Mouse (Mus musculus) B cell, adult (primary cell): Measurements from ENCODE around the gene Atraid. TPM values are rescaled to one million over a fixed set of nuclear protein-coding genes. Genes with fewer than 3 reads are reported as not detected.

Source experiments
- total RNA-seq: library from RNA; stranded (reverse); gene quantifications from 4 replicates; pipeline ENCODE4 v1.2.4, GENCODE M21; 2023; ENCODE audit not compliant: inconsistent age

Gene Atraid
- 34.7 to 50.5 TPM (median 41.7 TPM) in 4 replicates for total RNA-seq

GRCm38 (mm10) chr5:31047848-31048762 lies at the start of gene Atraid:
Gene Atraid, plus strand, starts transcription at chr5:31048312.

GRCm38 (mm10) chr5:31048763-31049641 lies 890 bp downstream of the Atraid start, which contains the start of gene Slc5a6:
Gene Slc5a6, minus strand, starts transcription at chr5:31048924.

DNA sequence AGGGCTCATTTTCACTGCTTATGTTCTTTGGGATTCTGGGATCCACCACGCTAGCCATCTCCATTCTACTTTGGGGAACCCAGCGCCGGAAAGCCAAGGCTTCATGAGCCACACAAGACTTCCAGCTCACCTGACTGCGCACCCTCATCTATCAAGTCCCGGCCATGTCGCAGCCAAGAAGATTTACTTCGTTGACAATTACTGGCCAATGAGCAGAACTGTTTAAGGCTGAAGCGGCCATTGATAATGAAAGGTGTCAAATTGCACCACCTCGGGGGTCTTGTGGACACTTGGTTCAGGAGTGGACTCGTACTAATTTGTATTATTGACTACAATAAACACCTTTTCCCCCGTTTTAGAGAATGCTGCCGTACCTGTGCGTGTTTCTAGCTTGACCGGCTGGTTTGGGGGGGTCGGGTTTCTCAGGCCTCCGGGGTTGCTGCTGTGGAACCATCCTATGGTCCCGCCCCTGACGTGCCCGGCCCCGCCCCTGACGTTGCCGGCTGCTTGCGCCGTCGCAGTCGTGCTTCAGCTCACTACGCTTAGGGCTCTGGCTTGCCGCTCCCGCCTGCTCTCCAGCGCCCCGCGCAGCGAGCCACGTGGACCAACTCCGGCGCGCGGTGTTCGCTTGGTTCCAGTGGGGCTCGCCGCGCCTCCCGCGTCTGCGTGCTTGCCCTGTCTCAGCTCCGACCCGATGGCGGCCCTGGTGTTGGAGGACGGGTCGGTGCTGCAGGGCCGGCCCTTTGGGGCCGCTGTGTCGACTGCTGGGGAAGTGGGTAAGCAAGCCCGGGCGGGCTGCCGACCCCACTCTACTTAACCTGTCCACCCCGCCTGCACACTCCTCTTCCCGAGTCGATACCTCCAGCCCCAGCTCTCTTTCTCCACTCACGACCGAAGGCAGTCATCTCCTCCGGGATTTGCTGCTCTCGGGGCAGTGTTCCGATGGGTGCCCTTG lies 6.4 kb downstream of the Atraid start, which contains the start of gene Cad:
Gene Cad, plus strand, starts transcription at position 520 of the 955 bp plus-strand sequence.

Other genes starting within 250 kb of the Atraid start
- 7.1 to 8.0 TPM (median 7.9 TPM) in 4 replicates for gene Mapre3, start 233.7 kb upstream of the Atraid start, total RNA-seq
- 41.6 to 48.8 TPM (median 46.7 TPM) in 4 replicates for gene Tmem214, start 180.3 kb upstream of the Atraid start, total RNA-seq
- gene Agbl5, start 159.6 kb upstream of the Atraid start, total RNA-seq: 16.6 to 22.1 TPM (median 20.9 TPM) in 4 replicates
- 159 to 190 TPM (median 185 TPM) in 4 replicates for gene Ost4, start 140.5 kb upstream of the Atraid start, total RNA-seq
- 0.94 to 2.2 TPM (median 1.3 TPM) in 4 replicates for gene Emilin1, start 134.9 kb upstream of the Atraid start, total RNA-seq
- gene Khk, start 126.9 kb upstream of the Atraid start, total RNA-seq: 11.8 to 19.5 TPM (median 13.3 TPM) in 4 replicates
- not detected in 4 replicates for gene Cgref1, start 102.7 kb upstream of the Atraid start, total RNA-seq
- gene Preb, start 88.0 kb upstream of the Atraid start, total RNA-seq: 173 to 178 TPM (median 174 TPM) in 4 replicates
- gene Tcf23, start 79.7 kb upstream of the Atraid start, total RNA-seq: 0.16 TPM in 1 of 4 replicates, not detected in the others
- 9.7 to 14.3 TPM (median 10.6 TPM) in 4 replicates for gene Slc5a6, start 612 bp downstream of the Atraid start, total RNA-seq
- gene Cad, start 6.5 kb downstream of the Atraid start, total RNA-seq: 57.4 to 64.3 TPM (median 61.9 TPM) in 4 replicates
- gene Dnajc5g, start 58.0 kb downstream of the Atraid start, total RNA-seq: not detected in 4 replicates
- 0.22 to 1.9 TPM (median 0.54 TPM) in 3 of 4 replicates, not detected in the other for gene Slc30a3, start 59.9 kb downstream of the Atraid start, total RNA-seq
- not detected in 4 replicates for gene Trim54, start 68.4 kb downstream of the Atraid start, total RNA-seq
- not detected in 4 replicates for gene Ucn, start 90.5 kb downstream of the Atraid start, total RNA-seq
- 16.5 to 23.3 TPM (median 19.8 TPM) in 4 replicates for gene Mpv17, start 105.9 kb downstream of the Atraid start, total RNA-seq
- 3.2 to 5.6 TPM (median 4.2 TPM) in 4 replicates for gene Gm29609, start 131.6 kb downstream of the Atraid start, total RNA-seq
- 171 to 195 TPM (median 190 TPM) in 4 replicates for gene Gtf3c2, start 131.8 kb downstream of the Atraid start, total RNA-seq
- gene Snx17, start 144.9 kb downstream of the Atraid start, total RNA-seq: 74.9 to 85.8 TPM (median 84.0 TPM) in 4 replicates
- 33.8 to 58.0 TPM (median 38.8 TPM) in 4 replicates for gene Eif2b4, start 145.1 kb downstream of the Atraid start, total RNA-seq
- 62.3 to 67.0 TPM (median 65.8 TPM) in 4 replicates for gene Zfp513, start 154.0 kb downstream of the Atraid start, total RNA-seq
- 154 to 202 TPM (median 169 TPM) in 4 replicates for gene Ppm1g, start 172.4 kb downstream of the Atraid start, total RNA-seq
- gene Nrbp1, start 192.6 kb downstream of the Atraid start, total RNA-seq: 314 to 335 TPM (median 321 TPM) in 4 replicates
- 2.1 TPM in 1 of 4 replicates, not detected in the others for gene Gm9970, start 192.9 kb downstream of the Atraid start, total RNA-seq
- gene Krtcap3, start 203.4 kb downstream of the Atraid start, total RNA-seq: 24.1 to 29.7 TPM (median 27.2 TPM) in 4 replicates
- gene Ift172, start 242.8 kb downstream of the Atraid start, total RNA-seq: 41.2 to 51.7 TPM (median 48.7 TPM) in 4 replicates
- gene Fndc4, start 247.8 kb downstream of the Atraid start, total RNA-seq: 1.00 to 4.6 TPM (median 2.9 TPM) in 4 replicates
- 0.35 TPM in 1 of 4 replicates, not detected in the others for gene Gckr, start 249.1 kb downstream of the Atraid start, total RNA-seq